Mouse (Mus musculus): Measurements from ENCODE around the gene Lgals8.

GRCm38 (mm10) chr13:12511189-12511965 is 46.6 kb upstream of the Lgals8 start:
- TF ChIP-seq POLR2A (IDR thresholded peaks at IDR 0.05; ENCODE audit: control insufficient read depth, extremely low read depth, insufficient read depth, low read length, poor library complexity) (no peak), CTCF (IDR thresholded peaks at IDR 0.05; ENCODE audit: borderline replicate concordance, control insufficient read depth, extremely low read depth, insufficient read depth, low read length, poor library complexity) (no peak)

Measured in thymus, adult 2 months (tissue).